Mouse (Mus musculus) midbrain, embryonic 14.5 days (tissue): Measurements from ENCODE around the gene Ppfibp1. TPM values are rescaled to one million over a fixed set of nuclear protein-coding genes. Genes with fewer than 3 reads are reported as not detected.
A peak's percentile ranks its signal among the peaks of the same experiment; 100 is the strongest.

Experiments
- ATAC-seq: fragments of 200-750 bp; cut with Nextera tagmentation; 2 replicates; pipeline ENCODE4 v1.8.0; 2017; ENCODE audit warnings: moderate number of reproducible peaks, moderate library complexity; ENCODE audit not compliant: low FRiP score, low TSS enrichment
- DNase-seq: peaks from one replicate; pipeline ENCODE4 v3.0.0-alpha.2; 2015
- H3K27ac ChIP-seq: fragments of 300-500 bp; sonication (generic); replicated peaks from 2 replicates; pipeline ENCODE4 v1.5.1; 2014; ENCODE audit warnings: mild to moderate bottlenecking, low read depth, low read length, moderate library complexity
- H3K27me3 ChIP-seq: fragments of 300-500 bp; sonication (generic); 2 replicates; pipeline ENCODE4 v1.6.1; 2014; ENCODE audit warnings: low read length, control low read depth, mixed read lengths; ENCODE audit not compliant: control insufficient read depth, insufficient read depth
- H3K36me3 ChIP-seq: fragments of 300-500 bp; sonication (generic); 2 replicates; pipeline ENCODE4 v1.6.1; 2014; ENCODE audit warnings: low read length, control low read depth; ENCODE audit not compliant: control insufficient read depth, insufficient read depth
- H3K4me1 ChIP-seq: fragments of 300-500 bp; sonication (generic); 2 replicates; pipeline ENCODE4 v1.6.1; 2014; ENCODE audit warnings: mild to moderate bottlenecking, antibody characterized with exemption, low read length, control low read depth; ENCODE audit not compliant: control insufficient read depth, insufficient read depth
- H3K4me2 ChIP-seq: fragments of 300-500 bp; sonication (generic); 2 replicates; pipeline ENCODE4 v1.6.1; 2014; ENCODE audit warnings: mild to moderate bottlenecking, low read length, moderate library complexity
- H3K4me3 ChIP-seq: fragments of 300-500 bp; sonication (generic); replicated peaks from 2 replicates; pipeline ENCODE4 v1.5.1; 2014; ENCODE audit warnings: low read depth, low read length
- H3K9ac ChIP-seq: fragments of 300-500 bp; sonication (generic); replicated peaks from 2 replicates; pipeline ENCODE4 v1.6.1; 2014; ENCODE audit warnings: mild to moderate bottlenecking, low read length, moderate library complexity
- H3K9me3 ChIP-seq: fragments of 300-500 bp; sonication (generic); 2 replicates; pipeline ENCODE4 v1.6.1; 2016; ENCODE audit warnings: low read length, control low read depth, mixed read lengths; ENCODE audit not compliant: control insufficient read depth
- WGBS: fragments of 180-500 bp; shearing (Covaris S2); extraction: QIAGEN DNeasy Blood & Tissue Kit; methylation state at CpG from one replicate; pipeline ENCODE4 v1.1.7; 2014; 5-methylcytosine and 5-hydroxymethylcytosine counted together
- polyA plus RNA-seq: library from polyadenylated mRNA; unstranded; fragments of >200 nt; fragmentation: Nextera tagmentation; extraction: Ambion mirVana; gene quantifications from 2 replicates; pipeline ENCODE4 v1.2.1, GENCODE M21; 2014

The Ppfibp1 gene
- polyA plus RNA-seq, 1 experiment from 2014 or later, result 13.4 TPM

- no peak overlapping the region for H3K4me3 ChIP-seq
- H3K27me3 ChIP-seq, result no peaks in the 10 kb centered on the region
- H3K4me1 ChIP-seq, result no peaks in the 10 kb centered on the region
- ATAC-seq (no peak), DNase-seq (no peak)
- H3K9ac ChIP-seq, result no peak overlapping the region
- peaks cover 24% of the 10 kb centered on the region for H3K36me3 ChIP-seq
- 0 out of 2 replicates have a peak overlapping the region, but pooled peaks have one; percentile 20 for H3K27ac ChIP-seq
- no peak overlapping the region for H3K4me2 ChIP-seq
- H3K9me3 ChIP-seq, result no peaks in the 10 kb centered on the region
- 50% methylated on average over 5 of the region's 5 CpGs for WGBS
These were observed 187.6 kb downstream of the Ppfibp1 start for GRCm38 (mm10) chr6:147075808-147076387.

GRCm38 (mm10) chr6:147076878-147077277 lies 188.6 kb downstream of the Ppfibp1 start:
- no peaks in the 10 kb centered on the region for H3K27me3 ChIP-seq
- 74% methylated on average over 8 of the region's 8 CpGs for WGBS
- H3K9me3 ChIP-seq, result no peaks in the 10 kb centered on the region
- peaks cover 14% of the 10 kb centered on the region for H3K36me3 ChIP-seq
- no peaks in the 10 kb centered on the region for H3K4me1 ChIP-seq
- no peak overlapping the region for H3K27ac ChIP-seq
- ATAC-seq, result no peak
- no peak overlapping the region for H3K4me2 ChIP-seq
- no peak overlapping the region for H3K4me3 ChIP-seq
- H3K9ac ChIP-seq, result no peak overlapping the region
- DNase-seq, result no peak

GRCm38 (mm10) chr6:147079919-147080318 lies 191.6 kb downstream of the Ppfibp1 start:
- Histone ChIP-seq H3K36me3 (no peaks in the 10 kb centered on the region), H3K4me1 (no peaks in the 10 kb centered on the region), H3K4me2 (no peak overlapping the region), H3K9ac (no peak overlapping the region), H3K27ac (no peak overlapping the region), H3K9me3 (no peaks in the 10 kb centered on the region), H3K4me3 (no peak overlapping the region), H3K27me3 (no peaks in the 10 kb centered on the region)
- DNase-seq (no peak), ATAC-seq (no peak)
- 94% methylated on average over 10 of the region's 10 CpGs for WGBS

Other genes with a start within 250 kb of the Ppfibp1 start
- gene Med21, start 245.9 kb upstream of the Ppfibp1 start, polyA plus RNA-seq, result 103 and 105 TPM in 2 replicates
- gene Tm7sf3, start 245.7 kb upstream of the Ppfibp1 start, polyA plus RNA-seq, result 23.9 and 31.6 TPM in 2 replicates
- 16.1 and 20.2 TPM in 2 replicates for gene Stk38l, start 163.5 kb upstream of the Ppfibp1 start, polyA plus RNA-seq
- 0.73 and 2.3 TPM in 2 replicates for gene Arntl2, start 92.4 kb upstream of the Ppfibp1 start, polyA plus RNA-seq
- gene Smco2, start 38.4 kb upstream of the Ppfibp1 start, polyA plus RNA-seq, result not detected in 2 replicates
- not detected in 2 replicates for gene 1700034J05Rik, start 65.9 kb downstream of the Ppfibp1 start, polyA plus RNA-seq
- gene Rep15, start 144.1 kb downstream of the Ppfibp1 start, polyA plus RNA-seq, result 0.62 and 0.98 TPM in 2 replicates
- gene Mrps35, start 154.3 kb downstream of the Ppfibp1 start, polyA plus RNA-seq, result 72.1 and 83.0 TPM in 2 replicates
- 0.19 and 0.66 TPM in 2 replicates for gene Mansc4, start 198.5 kb downstream of the Ppfibp1 start, polyA plus RNA-seq
- gene Klhl42, start 202.9 kb downstream of the Ppfibp1 start, polyA plus RNA-seq, result 7.3 and 8.9 TPM in 2 replicates